Mouse (Mus musculus) liver, embryonic 11.5 days (tissue): Measurements from ENCODE around the gene Pdgfb. TPM values are rescaled to one million over a fixed set of nuclear protein-coding genes. Genes with fewer than 3 reads are reported as not detected.

Experiments used
- ATAC-seq: fragments of 200-750 bp; cut with Nextera tagmentation; replicated peaks from 2 replicates; pipeline ENCODE4 v1.8.0; 2017; ENCODE audit warnings: moderate number of reproducible peaks, mild to moderate bottlenecking, moderate TSS enrichment, moderate library complexity; ENCODE audit not compliant: low FRiP score
- DNase-seq: peaks from one replicate; pipeline ENCODE4 v3.0.0-alpha.2; 2017; ENCODE audit warnings: low spot score
- H3K27ac ChIP-seq: fragments of 300-500 bp; sonication (generic); 2 replicates; pipeline ENCODE4 v1.5.1; 2014; ENCODE audit warnings: mild to moderate bottlenecking, low read depth, low read length, control low read depth
- H3K27me3 ChIP-seq: fragments of 300-500 bp; sonication (generic); replicated peaks from 2 replicates; pipeline ENCODE4 v1.6.1; 2014; ENCODE audit warnings: low read length, mixed read lengths; ENCODE audit not compliant: control insufficient read depth, insufficient read depth
- H3K36me3 ChIP-seq: fragments of 300-500 bp; sonication (generic); 2 replicates; pipeline ENCODE4 v1.6.1; 2014; ENCODE audit warnings: mild to moderate bottlenecking, low read length, moderate library complexity, mixed read lengths; ENCODE audit not compliant: control insufficient read depth, insufficient read depth
- H3K4me1 ChIP-seq: fragments of 300-500 bp; sonication (generic); replicated peaks from 2 replicates; pipeline ENCODE4 v1.6.1; 2014; ENCODE audit warnings: low read length, mixed read lengths; ENCODE audit not compliant: control insufficient read depth, insufficient read depth
- H3K4me2 ChIP-seq: fragments of 300-500 bp; sonication (generic); 2 replicates; pipeline ENCODE4 v1.6.1; 2014; ENCODE audit warnings: mild to moderate bottlenecking, control low read depth, moderate library complexity
- H3K4me3 ChIP-seq: fragments of 300-500 bp; sonication (generic); 2 replicates; pipeline ENCODE4 v1.5.1; 2014; ENCODE audit warnings: low read depth, low read length, control low read depth
- H3K9ac ChIP-seq: fragments of 300-500 bp; sonication (generic); 2 replicates; pipeline ENCODE4 v1.6.1; 2014; ENCODE audit warnings: low read depth, low read length, control low read depth
- H3K9me3 ChIP-seq: fragments of 300-500 bp; sonication (generic); 2 replicates; pipeline ENCODE4 v1.6.1; 2016; ENCODE audit warnings: low read length, inconsistent platforms, mixed read lengths; ENCODE audit not compliant: control insufficient read depth
- WGBS: fragments of 180-500 bp; shearing (Covaris S2); extraction: QIAGEN DNeasy Blood & Tissue Kit; methylation state at CpG from one replicate; pipeline ENCODE4 v1.1.7; 2014; 5-methylcytosine and 5-hydroxymethylcytosine counted together
- polyA plus RNA-seq: library from polyadenylated mRNA; unstranded; fragments of >200 nt; fragmentation: Nextera tagmentation; extraction: Ambion mirVana; gene quantifications from 2 replicates; pipeline ENCODE4 v1.2.1, GENCODE M21; 2014

The Pdgfb gene
- 2.4 and 2.7 TPM in 2 replicates for polyA plus RNA-seq

- DNase-seq = peak; percentile 46
- peaks cover 25% of the 10 kb centered on the region for H3K4me1 ChIP-seq
Observed at GRCm38 (mm10) chr15:80014321-80015210, at the start of gene Pdgfb. Gene Pdgfb (minus strand): TSS chr15:80014977.

GRCm38 (mm10) chr15:80062821-80063220 lies 48.0 kb upstream of the Pdgfb start:
- H3K9ac ChIP-seq = no peak overlapping the region
- H3K27ac ChIP-seq = no peak overlapping the region
- H3K4me2 ChIP-seq = no peak overlapping the region
- WGBS = 53% methylated on average over 5 of the region's 5 CpGs
- H3K27me3 ChIP-seq = no peaks in the 10 kb centered on the region; the same call in 1 of the 2 replicates
- no peaks in the 10 kb centered on the region for H3K4me1 ChIP-seq
- H3K36me3 ChIP-seq = no peaks in the 10 kb centered on the region
- no peak for DNase-seq
- no peak for ATAC-seq
- H3K4me3 ChIP-seq = no peak overlapping the region
- no peaks in the 10 kb centered on the region for H3K9me3 ChIP-seq

More at GRCm38 (mm10) chr15:80014321-80015210, at the start of gene Pdgfb:
- ATAC-seq = no peak
- Histone ChIP-seq H3K27ac (peak within 1 kb of the TSS; percentile 23; the same call in 1 of the 2 replicates), H3K27me3 (peaks cover 60% of the 10 kb centered on the region), H3K9ac (peak within 1 kb of the TSS; percentile 65), H3K36me3 (no peaks in the 10 kb centered on the region), H3K4me2 (peak within 1 kb of the TSS; percentile 85), H3K4me3 (peak within 1 kb of the TSS; percentile 62), H3K9me3 (no peaks in the 10 kb centered on the region)
- 1% methylated on average over 58 of the region's 60 CpGs for WGBS

GRCm38 (mm10) chr15:80062339-80062738 lies 47.6 kb upstream of the Pdgfb start:
- 78% methylated on average over 8 of the region's 9 CpGs for WGBS
- no peak overlapping the region for H3K4me2 ChIP-seq
- H3K27ac ChIP-seq = no peak overlapping the region
- H3K9ac ChIP-seq = no peak overlapping the region
- no peaks in the 10 kb centered on the region; the same call in 1 of the 2 replicates for H3K27me3 ChIP-seq
- H3K4me3 ChIP-seq = no peak overlapping the region
- DNase-seq (no peak), ATAC-seq (no peak)
- no peaks in the 10 kb centered on the region for H3K4me1 ChIP-seq
- H3K36me3 ChIP-seq = no peaks in the 10 kb centered on the region
- no peaks in the 10 kb centered on the region for H3K9me3 ChIP-seq

GRCm38 (mm10) chr15:80061071-80061550 lies 46.3 kb upstream of the Pdgfb start:
- no peak overlapping the region for H3K4me3 ChIP-seq
- H3K9me3 ChIP-seq = no peaks in the 10 kb centered on the region
- DNase-seq (no peak), ATAC-seq (no peak)
- no peak overlapping the region for H3K4me2 ChIP-seq
- H3K27me3 ChIP-seq = no peaks in the 10 kb centered on the region; the same call in 1 of the 2 replicates
- WGBS = 79% methylated on average over 4 of the region's 4 CpGs
- no peak overlapping the region for H3K9ac ChIP-seq
- no peaks in the 10 kb centered on the region for H3K4me1 ChIP-seq
- no peaks in the 10 kb centered on the region for H3K36me3 ChIP-seq
- no peak overlapping the region for H3K27ac ChIP-seq

DNA sequence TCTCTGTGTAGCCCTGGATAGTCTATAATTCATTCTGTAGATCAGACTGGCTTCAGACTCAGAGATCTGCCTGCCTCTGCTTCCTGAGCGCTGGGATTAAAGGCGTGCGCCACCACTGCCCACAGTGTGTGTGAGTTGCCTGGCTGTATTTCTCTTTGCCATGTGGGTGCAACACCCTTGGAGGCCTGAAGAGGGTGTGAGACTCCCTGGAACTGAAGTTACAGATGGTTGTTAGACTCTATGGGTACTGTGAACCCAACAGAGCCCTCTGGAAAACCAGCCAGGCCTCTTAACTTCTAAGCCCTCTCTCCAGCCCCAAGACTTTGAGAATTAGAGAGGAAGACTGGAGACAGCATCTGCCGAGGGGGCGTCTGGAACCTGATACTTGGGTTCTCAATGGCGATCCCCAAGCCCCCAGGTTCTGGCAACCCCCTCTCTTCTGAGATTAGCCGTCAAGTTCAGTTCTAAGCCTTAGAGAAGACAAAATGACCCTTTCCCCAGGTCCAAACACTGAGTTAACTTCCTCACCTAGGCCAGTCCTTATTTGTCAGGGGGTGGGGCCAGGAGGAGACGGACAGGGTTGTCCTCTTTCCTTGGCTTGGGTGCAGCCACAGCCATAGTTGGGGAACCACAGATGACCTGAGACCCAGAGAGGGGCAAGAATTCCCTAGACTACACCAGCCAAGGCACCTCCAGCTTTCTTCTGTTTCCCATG lies 45.7 kb upstream of the Pdgfb start:
- 91% methylated on average over 8 of the region's 8 CpGs for WGBS

GRCm38 (mm10) chr15:80059606-80060005 lies 44.8 kb upstream of the Pdgfb start:
- WGBS = 68% methylated on average over 7 of the region's 7 CpGs
- Histone ChIP-seq H3K9me3 (no peaks in the 10 kb centered on the region), H3K9ac (no peak overlapping the region), H3K4me3 (no peak overlapping the region), H3K4me2 (no peak overlapping the region), H3K36me3 (no peaks in the 10 kb centered on the region), H3K27ac (no peak overlapping the region), H3K4me1 (no peaks in the 10 kb centered on the region), H3K27me3 (no peaks in the 10 kb centered on the region; the same call in 1 of the 2 replicates)
- DNase-seq (no peak), ATAC-seq (no peak; the same call in 1 of the 2 replicates)

More for the DNA sequence above, 45.7 kb upstream of the Pdgfb start:
- no peak for ATAC-seq
- Histone ChIP-seq H3K36me3 (no peaks in the 10 kb centered on the region), H3K27ac (no peak overlapping the region), H3K27me3 (no peaks in the 10 kb centered on the region; the same call in 1 of the 2 replicates), H3K9me3 (no peaks in the 10 kb centered on the region), H3K4me2 (no peak overlapping the region), H3K9ac (no peak overlapping the region), H3K4me3 (no peak overlapping the region), H3K4me1 (no peaks in the 10 kb centered on the region)
- DNase-seq = no peak

DNA sequence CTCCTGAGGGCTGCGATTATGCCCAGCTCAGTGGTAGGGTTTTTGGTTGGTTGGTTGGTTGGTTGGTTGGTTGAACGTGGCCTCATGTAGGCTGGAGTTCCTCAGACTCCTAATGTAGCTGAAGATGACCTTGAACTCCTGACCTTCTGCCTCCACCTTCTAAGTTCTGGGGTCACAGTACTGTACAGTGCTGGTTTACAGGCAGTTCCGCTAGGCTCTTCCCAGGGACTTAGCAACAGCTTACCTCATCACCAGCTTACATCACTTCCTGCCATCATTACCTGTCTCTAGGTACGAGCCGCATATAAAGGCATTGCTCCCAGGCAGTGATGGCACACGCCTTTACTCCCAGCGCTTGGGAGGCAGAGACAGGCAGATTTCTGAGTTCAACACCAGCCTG lies 43.4 kb upstream of the Pdgfb start:
- DNase-seq (no peak), ATAC-seq (no peak)
- Histone ChIP-seq H3K4me1 (peaks cover 10% of the 10 kb centered on the region), H3K4me3 (no peak overlapping the region), H3K36me3 (no peaks in the 10 kb centered on the region), H3K27ac (no peak overlapping the region), H3K9ac (no peak overlapping the region), H3K9me3 (no peaks in the 10 kb centered on the region), H3K4me2 (no peak overlapping the region), H3K27me3 (no peaks in the 10 kb centered on the region)
- WGBS = 81% methylated on average over 7 of the region's 7 CpGs

- Histone ChIP-seq H3K4me2 (no peak overlapping the region), H3K27ac (no peak overlapping the region)
- 64% methylated on average over 7 of the region's 7 CpGs for WGBS
Observed at GRCm38 (mm10) chr15:80054034-80054710, 39.4 kb upstream of the Pdgfb start.

More at GRCm38 (mm10) chr15:80054034-80054710, 39.4 kb upstream of the Pdgfb start:
- Histone ChIP-seq H3K27me3 (no peaks in the 10 kb centered on the region), H3K4me1 (peaks cover 13% of the 10 kb centered on the region), H3K36me3 (no peaks in the 10 kb centered on the region), H3K9ac (no peak overlapping the region), H3K9me3 (no peaks in the 10 kb centered on the region), H3K4me3 (no peak overlapping the region)
- ATAC-seq = peak; percentile 39
- no peak for DNase-seq
